Mouse (Mus musculus) ovary, postnatal 14 days (tissue): ENCODE measurements at regions not wholly inside any gene's neighbourhood (a gene's known extent, or its start where the extent isn't known, plus 50 kb on each side); places are given as distances from the start of the nearest gene placed in this dataset.

Experiments used
- DNase-seq: peaks from one replicate; pipeline ENCODE4 v3.0.0; 2022; ENCODE audit warnings: low spot score

DNA sequence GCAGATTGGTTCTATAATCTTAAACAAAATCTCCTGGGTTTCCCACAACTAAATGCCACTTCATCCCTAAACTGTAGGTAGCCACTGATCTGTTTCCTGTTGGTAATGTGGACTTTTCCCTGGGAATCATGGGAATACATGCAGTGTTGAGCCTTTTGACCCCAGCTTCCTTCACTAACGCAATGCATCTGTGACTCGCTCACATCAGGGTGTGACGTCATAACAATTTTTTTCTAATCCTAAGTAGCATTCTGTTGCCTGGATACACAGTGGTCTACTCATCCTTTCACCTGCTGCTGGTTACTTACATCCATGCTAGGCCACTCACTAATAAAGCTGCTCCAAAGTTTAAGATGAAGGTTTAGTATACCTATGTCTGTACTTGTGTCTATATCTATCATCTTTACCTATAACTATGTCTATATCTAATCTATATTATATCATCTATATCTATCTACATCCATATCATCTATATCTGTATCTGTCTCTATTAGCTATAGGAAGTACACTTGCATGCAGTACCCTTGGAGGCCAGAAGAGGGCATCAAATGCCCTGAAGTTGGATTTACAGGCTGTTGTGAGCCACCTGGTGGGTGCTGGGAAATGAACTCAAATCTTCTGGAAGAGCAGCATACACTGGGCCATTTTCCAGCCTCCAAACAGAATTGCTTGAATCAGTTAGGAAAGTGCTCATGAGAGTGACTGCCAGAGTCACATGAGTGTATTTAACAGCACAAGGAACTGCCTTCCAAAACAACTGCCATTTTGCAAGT is 157.5 kb upstream of the Rpl34 start:
- no peak for DNase-seq

DNA sequence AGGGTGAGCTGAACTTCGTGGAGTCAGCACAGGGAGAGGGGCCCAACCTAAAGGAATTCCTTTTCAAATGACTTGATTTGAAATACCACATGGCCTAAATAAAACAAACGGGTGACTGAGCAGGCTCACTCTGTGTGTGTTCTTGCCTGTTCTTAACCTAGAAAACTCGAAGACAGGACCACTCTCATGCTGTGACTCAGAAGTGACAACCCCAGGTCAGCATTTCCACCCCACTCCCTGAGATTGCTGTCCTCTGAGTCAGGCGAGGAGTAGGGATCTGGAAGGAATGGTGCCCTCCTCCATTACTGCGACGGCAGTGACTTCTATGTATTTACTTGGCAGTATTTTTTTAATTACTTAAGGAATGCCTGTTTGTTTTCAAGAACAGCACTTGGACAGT is 155.8 kb upstream of the Rpl34 start:
- DNase-seq = no peak

- DNase-seq = no peak
Observed at GRCm38 (mm10) chr3:130884393-130884792, 154.2 kb upstream of the Rpl34 start.

GRCm38 (mm10) chr3:130883928-130884327 is 153.7 kb upstream of the Rpl34 start:
- DNase-seq = no peak

DNA sequence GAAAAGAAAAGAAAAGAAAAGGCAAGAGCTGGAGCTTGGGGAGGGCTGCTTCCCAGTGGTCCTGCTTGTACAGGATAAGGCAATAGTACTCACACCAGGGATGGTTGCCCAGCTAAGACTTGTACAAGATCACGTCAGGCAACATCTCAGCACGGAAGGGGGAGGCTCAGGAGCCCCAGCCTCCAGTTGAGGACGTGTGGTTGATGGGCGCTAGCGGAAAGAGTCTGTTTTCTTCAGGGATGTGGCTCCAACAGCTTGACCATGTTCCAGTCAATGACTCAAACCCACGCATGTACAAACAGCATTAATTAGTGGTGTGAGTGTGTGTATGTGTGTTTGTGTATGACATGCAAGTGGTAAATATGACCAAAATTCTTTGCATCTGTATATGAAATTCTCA is 153.1 kb upstream of the Rpl34 start:
- DNase-seq = no peak

DNA sequence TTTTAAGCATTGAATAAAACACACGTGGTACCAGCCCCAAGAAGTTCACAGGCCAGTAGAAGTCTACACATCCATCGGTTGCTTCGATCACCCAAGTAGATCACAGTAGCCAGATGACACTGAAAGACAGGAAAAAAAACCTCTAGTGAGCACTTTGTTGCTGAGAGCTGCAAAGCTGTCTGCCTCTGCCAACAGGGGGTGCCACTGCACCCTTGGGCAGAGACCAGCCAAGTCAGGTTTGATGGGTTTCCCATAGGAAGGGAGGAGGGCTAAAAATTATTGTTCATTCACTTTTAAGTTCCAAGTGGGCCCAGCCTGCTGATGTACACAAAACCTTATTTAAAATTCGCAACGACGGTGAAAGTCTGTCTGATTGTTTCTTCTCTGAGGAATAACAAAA is 150.3 kb upstream of the Rpl34 start:
- DNase-seq = no peak

- no peak for DNase-seq
Observed at GRCm38 (mm10) chr3:130879463-130879862, 149.3 kb upstream of the Rpl34 start.

GRCm38 (mm10) chr3:130878834-130879233 is 148.6 kb upstream of the Rpl34 start:
- DNase-seq = no peak

GRCm38 (mm10) chr3:130877981-130878380 is 147.8 kb upstream of the Rpl34 start:
- no peak for DNase-seq

GRCm38 (mm10) chr3:130873745-130874144 is 143.5 kb upstream of the Rpl34 start:
- no peak for DNase-seq

GRCm38 (mm10) chr3:130866952-130867632 is 136.9 kb upstream of the Rpl34 start:
- no peak for DNase-seq

DNA sequence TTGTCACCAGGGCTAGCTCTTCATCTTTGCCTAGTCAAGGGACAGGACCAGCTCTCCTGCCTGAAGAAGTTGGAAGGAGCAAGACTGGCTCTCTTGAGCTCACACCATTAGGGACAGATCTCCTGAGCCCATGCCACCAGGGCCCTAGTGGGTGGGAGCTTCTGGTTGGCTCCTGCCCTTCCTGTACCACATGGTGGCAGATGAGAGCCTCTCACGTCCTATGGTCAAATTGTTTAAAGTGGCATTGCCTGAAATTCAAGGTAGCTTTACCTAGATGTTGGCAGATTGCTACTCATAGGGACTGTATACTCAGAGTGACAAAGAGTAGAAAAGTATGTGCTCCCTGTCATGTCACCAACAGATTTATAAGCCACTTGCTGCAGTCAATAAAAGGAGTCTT is 134.6 kb upstream of the Rpl34 start:
- no peak for DNase-seq

DNA sequence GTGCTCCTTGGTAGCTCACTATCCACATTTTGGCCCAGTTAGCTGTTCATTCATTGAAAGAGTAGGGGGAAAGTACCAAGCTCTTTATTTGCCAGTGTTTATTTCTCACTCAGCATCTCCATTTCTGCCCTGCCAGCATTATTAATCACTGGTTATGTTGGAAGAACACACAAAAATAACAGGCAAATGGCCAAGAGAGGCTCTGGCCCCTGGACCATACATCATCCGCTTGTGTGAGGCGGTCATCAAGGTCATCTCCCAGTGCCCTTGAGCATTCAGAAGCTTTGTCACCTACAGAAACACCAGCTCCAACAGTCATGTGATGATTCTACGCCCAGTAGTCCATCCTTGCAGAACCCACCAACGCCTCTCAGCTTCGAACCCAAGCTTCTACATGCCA is 133.2 kb upstream of the Rpl34 start:
- DNase-seq = no peak

DNA sequence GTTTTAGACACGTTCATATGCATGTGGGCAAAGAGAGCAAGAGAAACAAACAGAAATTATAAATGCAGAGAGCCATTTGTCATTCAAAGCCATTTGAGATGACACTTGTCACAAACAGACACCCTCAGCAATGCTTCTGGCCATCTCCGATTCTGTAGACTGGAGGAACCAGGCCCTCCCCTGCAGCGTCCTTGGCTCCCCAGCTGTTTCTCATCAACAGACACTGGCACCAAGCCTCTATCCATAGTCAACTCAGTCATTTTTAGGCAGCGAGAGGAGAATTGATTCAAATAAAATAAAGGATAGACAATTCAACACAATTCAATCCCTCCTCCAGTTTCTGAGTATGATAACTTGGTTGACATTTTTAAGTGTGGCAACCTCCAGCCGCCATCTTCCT is 130.1 kb upstream of the Rpl34 start:
- DNase-seq = no peak

GRCm38 (mm10) chr3:130853866-130854265 is 123.7 kb upstream of the Rpl34 start:
- no peak for DNase-seq

GRCm38 (mm10) chr3:130850766-130851308 is 120.6 kb upstream of the Rpl34 start:
- DNase-seq = peak; percentile 12

GRCm38 (mm10) chr3:130841755-130842154 is 111.6 kb upstream of the Rpl34 start:
- DNase-seq = no peak

DNA sequence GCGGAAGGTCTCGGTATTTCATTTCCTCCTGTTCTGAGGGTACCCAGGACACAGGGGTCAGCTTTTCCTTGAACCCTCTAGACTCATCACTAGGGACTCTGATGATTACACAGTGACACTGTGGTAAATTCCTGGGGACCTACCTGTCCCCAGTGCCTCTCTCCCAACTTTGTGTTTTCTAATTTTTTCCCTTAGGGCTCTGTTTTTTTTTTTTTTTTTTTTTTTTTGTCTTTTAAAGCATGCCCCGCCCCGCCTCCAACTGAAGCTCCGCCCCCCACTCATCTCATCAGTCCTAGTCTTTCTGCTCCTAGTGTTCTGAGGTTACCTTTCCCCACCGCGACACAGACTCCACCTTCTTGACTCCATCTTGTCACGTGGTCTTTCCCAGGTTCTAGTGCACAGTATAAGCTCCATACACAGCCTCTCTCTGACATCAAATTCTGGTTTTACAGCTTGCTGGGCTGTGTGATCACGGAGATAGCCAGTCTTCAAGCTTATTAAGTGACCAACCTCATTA is 109.8 kb upstream of the Rpl34 start:
- no peak for DNase-seq

- DNase-seq = no peak
Observed at GRCm38 (mm10) chr3:130838626-130839422, 108.6 kb upstream of the Rpl34 start.

DNA sequence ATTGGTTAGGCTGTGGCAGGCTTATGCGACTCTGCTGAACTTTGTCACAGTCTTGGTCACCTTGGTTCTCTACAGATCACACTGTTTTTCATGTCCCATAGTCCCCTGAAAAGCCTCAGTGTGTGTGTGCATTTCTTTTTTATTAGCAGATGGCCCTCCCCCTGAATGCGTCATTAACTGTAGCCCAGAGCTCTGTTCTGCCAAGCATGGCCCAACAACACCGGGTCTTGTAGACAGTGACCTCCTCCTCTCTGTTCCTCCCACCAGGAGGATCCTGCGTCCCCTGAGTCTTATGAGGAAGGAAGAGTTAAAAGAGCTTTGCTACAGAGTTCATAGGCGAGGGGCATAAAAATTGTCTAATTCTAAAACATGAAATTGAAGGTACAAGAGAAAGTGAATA is 103.5 kb upstream of the Rpl34 start:
- no peak for DNase-seq

- no peak for DNase-seq
Observed at GRCm38 (mm10) chr3:130833082-130833481, 102.9 kb upstream of the Rpl34 start.

DNA sequence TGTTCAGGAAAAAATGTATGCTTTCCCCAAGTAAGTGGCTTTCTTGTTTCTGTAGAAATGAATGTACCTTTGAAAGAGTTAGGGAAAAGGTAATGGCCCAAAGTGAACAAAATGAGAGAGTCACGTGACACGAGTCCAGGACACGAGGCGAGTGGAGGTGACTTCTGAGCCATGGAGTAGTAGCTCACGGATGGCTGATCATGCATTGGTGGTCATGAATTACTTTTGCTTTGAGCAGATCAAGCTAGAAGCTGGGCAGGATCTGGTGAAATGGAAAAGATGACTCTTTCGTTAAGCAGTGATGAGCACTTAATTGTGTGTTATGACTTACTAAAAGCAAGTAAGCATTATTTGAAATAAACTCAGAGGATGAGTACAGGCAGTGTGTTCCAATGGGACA is 101.6 kb upstream of the Rpl34 start:
- no peak for DNase-seq
